Mouse (Mus musculus): ENCODE results near the gene Shisal2a.

DNA sequence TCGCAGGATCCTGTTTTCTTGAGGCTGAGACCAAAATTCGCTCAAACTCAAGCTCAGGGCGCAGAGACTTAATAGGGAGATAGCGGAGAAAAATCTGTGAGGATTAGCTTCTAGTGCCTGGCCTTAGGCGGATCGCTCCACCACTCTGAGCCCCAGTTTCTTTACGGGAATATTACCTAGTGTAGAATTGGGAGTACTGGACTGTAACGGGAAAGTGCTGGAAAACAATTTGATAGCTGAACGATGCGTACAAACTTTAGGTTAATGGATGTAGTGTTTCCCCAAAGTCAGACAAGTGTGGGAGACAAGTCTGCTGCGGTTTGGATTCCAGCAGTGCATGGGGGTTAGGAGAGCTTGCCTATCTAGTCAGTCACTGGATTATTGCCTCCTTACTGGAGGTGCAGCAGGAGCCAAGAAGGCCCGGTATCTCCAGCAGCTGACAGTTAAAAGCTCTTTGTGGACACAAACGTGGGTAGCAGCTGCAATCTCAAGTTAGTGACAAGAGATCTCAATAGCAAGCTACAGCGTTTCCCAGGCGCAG, 23.8 kb upstream of the Shisal2a start, which contains the start of gene Gpx7:
- TF ChIP-seq CTCF (IDR thresholded peaks at IDR 0.05; ENCODE audit: low read depth, low read length) (no peak), POLR2A (IDR thresholded peaks at IDR 0.05; ENCODE audit: insufficient read depth, low read length) (no peak), EP300 (IDR thresholded peaks at IDR 0.05; ENCODE audit: insufficient read depth, low read depth, low read length) (no peak)

All from ES-Bruce4 (cell line).